Mouse (Mus musculus): ENCODE measurements around the gene Amh.
"Not testable (repeated sequence)": the region's sequence is repeated elsewhere in the genome, so short reads cannot be mapped to it uniquely, and the experiment has no call there.

Amh gene

GRCm38 (mm10) chr10:80827063-80827869 lies 22.2 kb downstream of the Amh start:
- DNase-seq (ENCODE audit: low read depth, low spot score): no peak

- DNase-seq (ENCODE audit: low read depth, low spot score): no peak
Measured at GRCm38 (mm10) chr10:80827870-80828420, 22.9 kb downstream of the Amh start.

DNA sequence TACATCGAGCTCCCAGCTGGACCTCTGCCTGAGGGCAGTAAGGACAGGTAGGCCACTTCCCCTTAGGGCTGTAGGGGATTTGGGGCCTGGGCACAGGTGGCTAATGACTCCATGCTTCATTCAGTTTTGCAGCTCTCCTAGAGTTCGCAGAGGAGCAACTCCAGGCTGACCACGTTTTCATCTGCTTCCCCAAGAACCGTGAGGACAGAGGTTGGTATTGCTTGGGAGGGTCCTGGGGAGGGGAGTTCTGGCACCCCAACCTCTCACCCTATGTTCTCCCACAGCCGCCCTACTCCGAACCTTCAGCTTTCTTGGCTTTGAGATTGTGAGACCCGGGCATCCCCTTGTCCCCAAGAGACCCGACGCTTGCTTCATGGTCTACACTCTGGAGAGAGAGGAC lies 23.5 kb downstream of the Amh start:
- DNase-seq (ENCODE audit: low read depth, low spot score): not testable (repeated sequence)

DNA sequence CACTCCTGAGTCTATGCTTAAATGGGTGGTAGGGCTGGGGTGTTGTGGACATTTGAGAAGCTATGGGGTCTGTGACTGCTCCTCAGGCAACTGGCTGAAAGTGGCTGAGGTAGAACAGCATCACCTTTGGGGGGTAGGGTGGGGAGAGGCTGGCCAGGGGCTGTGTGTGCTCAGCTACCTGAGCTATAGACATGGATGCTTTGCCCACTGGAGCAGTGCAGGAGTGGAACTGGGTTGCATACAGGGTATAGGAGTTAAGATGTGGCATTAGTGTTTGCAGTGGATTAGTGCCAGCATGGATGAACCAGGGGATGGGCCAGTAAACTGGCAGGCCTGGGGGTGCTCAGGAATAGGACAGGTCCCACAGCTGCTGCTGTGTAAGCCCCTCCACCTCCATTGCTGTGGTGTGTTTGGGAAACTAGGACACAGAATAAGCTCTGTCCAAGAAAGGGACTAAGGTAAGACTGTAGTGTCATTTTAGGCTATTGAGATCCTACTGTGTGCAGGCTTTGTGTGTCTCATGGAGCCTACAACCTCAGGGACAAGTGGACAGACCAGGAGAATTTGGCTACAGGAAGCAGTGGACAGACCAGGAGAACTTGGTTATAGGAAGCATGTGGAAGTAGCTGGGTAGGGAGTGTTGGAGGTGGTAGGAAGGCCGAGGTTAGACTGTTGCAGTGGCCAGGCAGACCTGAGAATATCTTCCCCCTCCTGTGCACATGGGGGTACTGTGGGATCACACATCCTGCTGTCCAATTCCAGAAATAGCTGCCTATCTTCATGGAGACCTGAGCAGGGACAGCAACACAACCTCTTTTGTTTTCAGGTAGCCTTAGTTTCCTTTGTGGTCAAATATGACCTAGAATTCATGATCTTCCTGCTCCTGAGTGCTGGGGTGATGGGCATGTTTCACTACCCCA lies 24.6 kb downstream of the Amh start:
- no peak for DNase-seq (ENCODE audit: low read depth, low spot score)

DNA sequence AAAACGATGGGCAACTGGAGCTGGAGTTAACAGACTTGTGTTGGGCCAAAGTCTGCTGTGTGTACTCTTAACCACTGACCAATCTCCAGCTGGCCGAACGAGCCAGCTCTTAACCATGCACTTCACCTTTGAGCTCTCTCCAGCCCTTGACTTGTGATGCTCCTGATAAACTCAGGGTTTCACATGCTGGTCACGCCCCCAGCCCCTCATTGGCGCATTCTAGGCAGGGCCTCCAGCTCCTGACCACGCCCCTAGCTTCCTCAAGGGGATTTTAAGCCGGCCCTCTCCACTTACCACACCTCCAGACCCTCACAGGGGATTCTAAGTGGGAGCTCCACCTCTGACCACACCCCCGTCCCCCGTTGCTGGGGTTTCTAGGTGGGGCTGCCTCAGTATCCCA lies 26.1 kb downstream of the Amh start:
- DNase-seq (ENCODE audit: low read depth, low spot score): no peak

DNA sequence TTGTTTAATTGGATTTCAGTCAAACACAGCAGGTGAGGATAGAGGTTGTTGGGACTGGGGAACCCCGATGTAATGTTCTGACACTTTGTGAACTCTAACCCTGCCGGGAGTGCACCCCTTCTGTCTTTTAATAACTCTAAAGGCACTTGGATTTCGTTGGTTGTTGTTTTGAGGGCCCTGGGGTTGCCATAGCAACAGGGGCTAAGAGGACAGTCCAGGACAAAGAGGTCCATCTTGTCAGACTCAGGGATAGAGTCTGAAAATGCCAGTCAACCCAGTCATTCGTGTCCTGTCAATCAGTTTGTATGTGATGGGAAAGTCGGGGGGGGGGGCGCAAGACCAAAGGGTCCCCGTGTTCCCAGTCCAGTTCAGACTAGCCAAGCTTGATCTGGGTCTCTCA lies 27.8 kb downstream of the Amh start:
- DNase-seq (ENCODE audit: low read depth, low spot score): no peak

DNA sequence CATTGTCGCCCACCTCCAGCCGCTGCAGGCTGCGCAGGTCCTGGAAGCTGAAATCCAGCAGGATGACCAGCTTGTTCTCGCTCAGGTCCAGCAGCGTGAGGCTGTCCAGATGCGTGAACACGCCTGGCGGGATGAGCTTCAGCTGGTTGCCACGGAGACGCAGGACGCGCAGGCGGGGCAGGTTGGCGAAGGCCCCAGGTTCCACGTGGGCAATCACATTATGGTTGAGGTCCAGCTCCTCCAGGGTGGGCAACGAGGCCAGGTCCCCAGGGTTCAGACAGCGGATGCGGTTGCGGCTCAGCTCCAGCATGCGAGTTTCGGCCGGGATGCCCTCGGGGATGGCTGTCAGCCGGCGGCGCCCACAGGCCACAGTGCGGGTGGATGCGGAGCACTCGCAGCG lies 30.6 kb downstream of the Amh start:
- no peak for DNase-seq (ENCODE audit: low read depth, low spot score)

- DNase-seq (ENCODE audit: low read depth, low spot score): no peak
Measured at GRCm38 (mm10) chr10:80836949-80837379, 31.9 kb downstream of the Amh start.

DNA sequence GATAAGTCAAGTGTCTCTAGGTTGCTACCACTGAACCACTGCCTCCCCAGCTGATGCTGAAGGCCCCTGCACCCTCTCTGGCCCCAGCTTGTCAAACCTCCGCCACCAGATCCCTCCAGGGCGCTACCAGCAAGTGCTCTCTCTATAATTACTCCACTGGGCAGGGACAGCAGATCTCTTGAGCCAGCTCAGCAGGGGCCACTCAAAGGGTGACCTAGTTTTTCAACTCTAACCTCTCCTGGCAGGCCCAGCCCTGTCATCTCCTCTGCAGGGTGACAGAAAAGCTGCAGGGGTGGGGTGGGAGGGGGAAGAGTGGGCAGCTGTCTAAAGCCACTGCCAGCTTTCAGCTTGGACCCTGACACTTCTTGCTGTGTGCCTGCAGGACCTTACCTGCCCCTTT lies 32.8 kb downstream of the Amh start:
- DNase-seq (ENCODE audit: low read depth, low spot score): no peak

DNA sequence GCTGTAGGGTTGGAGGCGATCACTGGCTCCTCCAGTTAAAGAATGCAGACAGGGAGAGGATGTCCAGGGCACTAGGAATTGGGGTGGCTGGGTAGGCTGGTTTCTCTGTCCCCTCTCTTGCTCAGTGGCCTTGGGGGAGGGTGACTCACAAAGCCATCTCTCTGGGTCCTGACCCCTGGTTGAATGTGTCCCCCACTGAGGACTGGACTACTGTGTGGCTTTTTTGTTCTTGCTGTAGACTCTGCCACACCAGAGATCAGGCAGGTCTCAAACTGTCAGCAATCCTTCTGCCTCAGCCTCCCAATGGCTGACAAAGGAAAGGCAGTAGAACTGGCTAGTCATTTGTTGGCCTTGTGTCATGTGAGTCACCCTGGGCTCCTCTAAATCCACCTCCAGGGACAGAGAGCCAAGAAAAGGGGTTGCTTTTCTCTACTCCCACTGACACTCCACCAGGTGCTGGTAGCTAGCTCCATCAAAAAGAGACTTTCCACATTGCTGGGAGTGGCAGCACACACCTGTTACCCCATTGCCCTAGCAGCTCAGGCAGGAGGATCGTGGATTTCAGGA lies 33.4 kb downstream of the Amh start:
- DNase-seq (ENCODE audit: low read depth, low spot score): no peak

- DNase-seq (ENCODE audit: low read depth, low spot score): no peak
Measured at GRCm38 (mm10) chr10:80839848-80840247, 34.8 kb downstream of the Amh start.

- DNase-seq (ENCODE audit: low read depth, low spot score): no peak
Measured at GRCm38 (mm10) chr10:80841685-80842084, 36.6 kb downstream of the Amh start.

DNA sequence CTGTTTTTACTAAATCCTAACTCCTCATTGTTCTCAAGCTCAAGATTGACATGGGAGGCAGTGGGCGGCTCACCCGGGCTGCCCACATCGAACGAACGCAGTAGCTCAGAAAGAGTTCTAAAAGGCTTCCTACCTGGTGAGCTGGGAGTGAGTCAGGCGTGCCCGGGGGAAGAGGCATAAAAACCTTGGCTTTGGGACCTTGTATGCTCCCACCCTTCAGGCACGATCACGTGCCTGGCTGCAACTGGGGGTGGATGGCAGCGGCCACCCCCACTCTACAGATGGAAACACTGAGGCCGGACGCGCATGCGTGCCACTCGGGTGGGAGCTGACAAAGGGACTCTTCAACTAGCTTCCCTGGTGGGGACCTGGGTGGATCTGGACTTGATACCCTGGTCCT lies 37.3 kb downstream of the Amh start:
- no peak for DNase-seq (ENCODE audit: low read depth, low spot score)

GRCm38 (mm10) chr10:80843087-80843930 lies 38.3 kb downstream of the Amh start:
- no peak for DNase-seq (ENCODE audit: low read depth, low spot score)

DNA sequence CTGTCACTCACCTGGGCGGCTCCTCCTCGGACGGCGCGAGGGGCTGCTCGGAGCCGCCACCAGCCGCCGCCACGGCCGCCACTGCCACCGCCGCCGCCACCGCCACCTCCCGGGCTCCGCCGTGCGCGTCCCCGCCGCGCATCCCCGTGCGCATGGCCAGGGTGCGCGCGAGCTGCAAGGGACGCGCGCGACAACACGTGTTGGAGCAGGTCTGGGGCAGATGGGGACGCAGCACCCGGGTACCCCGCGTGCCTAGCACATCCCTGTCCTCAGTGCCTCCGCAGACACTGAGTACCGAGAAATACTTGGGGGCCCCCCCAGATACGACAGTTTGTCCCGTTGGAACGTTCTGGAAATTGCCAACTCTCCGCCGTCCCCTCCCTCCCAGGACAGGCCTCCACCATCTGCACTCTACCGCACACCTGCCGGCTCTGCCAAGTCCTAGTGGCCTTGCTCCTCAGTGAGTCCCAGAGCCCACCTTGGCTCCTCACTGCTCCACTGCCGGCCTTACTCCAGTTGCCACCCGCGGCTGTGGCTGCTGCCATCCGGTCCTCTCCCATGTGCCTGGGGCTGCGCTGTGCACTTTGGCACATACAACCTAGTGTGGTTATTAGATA lies 39.0 kb downstream of the Amh start, which contains the start of gene Lingo3:
Gene Lingo3 (minus strand): TSS at position 109 of the 617 bp plus-strand sequence.
- no peak for DNase-seq (ENCODE audit: low read depth, low spot score)

DNA sequence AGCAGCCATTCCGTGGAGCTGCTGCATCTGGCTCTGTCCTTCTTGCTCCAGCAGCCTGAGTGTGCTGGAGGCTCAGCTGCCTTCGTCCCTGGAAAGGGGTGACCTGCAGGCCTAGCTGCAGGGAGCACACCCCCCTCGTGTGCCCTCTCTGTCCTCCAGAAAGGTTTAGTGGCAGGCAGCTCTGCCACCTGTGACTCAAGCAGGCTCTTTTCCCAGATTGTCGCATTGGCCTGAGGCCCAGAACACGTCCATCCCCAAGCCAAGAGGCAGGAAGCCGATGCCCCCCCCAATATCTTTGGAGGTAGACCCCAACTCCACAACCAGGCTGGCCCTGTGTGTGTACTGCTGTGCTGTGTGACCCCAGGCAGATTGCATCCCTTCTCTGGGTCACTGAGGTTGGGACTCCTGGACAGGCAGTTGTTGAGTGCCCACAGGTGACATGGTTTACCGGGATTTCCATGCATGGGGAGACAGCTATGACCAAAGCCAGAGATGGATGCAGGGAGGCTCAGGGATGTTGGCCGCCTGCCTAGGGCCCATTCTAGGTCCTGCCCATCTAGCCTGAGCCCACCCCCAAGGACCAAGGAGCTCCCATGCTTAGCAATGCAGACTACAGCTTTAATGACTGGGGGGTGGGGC lies 40.1 kb downstream of the Amh start:
- no peak for DNase-seq (ENCODE audit: low read depth, low spot score)

DNA sequence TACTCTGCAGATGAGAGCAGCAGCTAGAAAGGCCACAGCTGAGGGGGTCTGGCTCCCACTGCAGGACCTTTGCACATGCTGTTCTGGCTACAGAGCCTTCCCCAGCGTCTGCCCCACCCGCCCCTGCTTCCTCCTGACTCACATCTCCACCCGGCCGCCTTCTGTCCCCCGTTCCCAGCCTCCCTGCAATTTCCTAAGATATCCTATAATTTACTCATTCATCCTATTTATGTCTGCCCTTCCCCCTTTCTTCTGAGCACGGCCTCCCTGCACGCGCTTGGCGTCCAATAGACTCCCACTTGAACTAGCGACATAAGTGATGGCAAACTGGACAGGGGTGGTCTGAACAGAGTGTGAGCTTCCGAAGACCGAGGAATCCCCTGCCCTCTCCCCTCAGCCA lies 40.7 kb downstream of the Amh start:
- peak; percentile 64 for DNase-seq (ENCODE audit: low read depth, low spot score)

GRCm38 (mm10) chr10:80848571-80848970 lies 43.5 kb downstream of the Amh start:
- no peak for DNase-seq (ENCODE audit: low read depth, low spot score)

GRCm38 (mm10) chr10:80854913-80855748 lies 50.1 kb downstream of the Amh start, which contains the start of the genes Lsm7 and Sppl2b:
Gene Lsm7 (minus strand): TSS chr10:80855209.
Gene Sppl2b (plus strand): TSS chr10:80855275.
- DNase-seq (ENCODE audit: low read depth, low spot score): peak; percentile 86

Measured in telencephalon, adult 2 months (tissue).